Mouse (Mus musculus) stomach, embryonic 14.5 days (tissue): ENCODE measurements around the gene Cpa2. TPM values are rescaled to one million over a fixed set of nuclear protein-coding genes. Genes with fewer than 3 reads are reported as not detected.

Experiments
- ATAC-seq: fragments of 200-750 bp; cut with Nextera tagmentation; 2 replicates; pipeline ENCODE4 v1.8.0; 2017; ENCODE audit warnings: low read depth, moderate TSS enrichment; ENCODE audit not compliant: insufficient number of reproducible peaks, insufficient read depth, low FRiP score
- H3K27ac ChIP-seq: fragments of 300-500 bp; sonication (generic); 2 replicates; pipeline ENCODE4 v1.5.1; 2014; ENCODE audit warnings: mild to moderate bottlenecking, low read length, moderate library complexity, mixed read lengths
- H3K27me3 ChIP-seq: fragments of 300-500 bp; sonication (generic); 2 replicates; pipeline ENCODE4 v1.6.1; 2014; ENCODE audit warnings: low read length, control low read depth, mixed read lengths; ENCODE audit not compliant: control insufficient read depth, insufficient read depth
- H3K36me3 ChIP-seq: fragments of 300-500 bp; sonication (generic); 2 replicates; pipeline ENCODE4 v1.6.1; 2014; ENCODE audit warnings: mild to moderate bottlenecking, control low read depth, low read length, moderate library complexity, mixed read lengths; ENCODE audit not compliant: control insufficient read depth, insufficient read depth
- H3K4me1 ChIP-seq: fragments of 300-500 bp; sonication (generic); 2 replicates; pipeline ENCODE4 v1.6.1; 2014; ENCODE audit warnings: low read length, control low read depth, mixed read lengths; ENCODE audit not compliant: control insufficient read depth, insufficient read depth
- H3K4me2 ChIP-seq: fragments of 300-500 bp; sonication (generic); replicated peaks from 2 replicates; pipeline ENCODE4 v1.6.1; 2014; ENCODE audit warnings: low read depth, low read length, control low read depth
- H3K4me3 ChIP-seq: fragments of 300-500 bp; sonication (generic); 2 replicates; pipeline ENCODE4 v1.5.1; 2014; ENCODE audit warnings: low read depth, low read length, control low read depth
- H3K9ac ChIP-seq: fragments of 300-500 bp; sonication (generic); replicated peaks from 2 replicates; pipeline ENCODE4 v1.6.1; 2014; ENCODE audit warnings: low read depth, mild to moderate bottlenecking, control low read depth, low read length, moderate library complexity, mixed read lengths
- H3K9me3 ChIP-seq: fragments of 300-500 bp; sonication (generic); 2 replicates; pipeline ENCODE4 v1.6.1; 2016; ENCODE audit warnings: low read depth, low read length, control low read depth; ENCODE audit not compliant: control insufficient read depth
- WGBS: fragments of 180-500 bp; shearing (Covaris S2); extraction: QIAGEN DNeasy Blood & Tissue Kit; methylation state at CpG from one replicate; pipeline ENCODE4 v1.1.7; 2014; 5-methylcytosine and 5-hydroxymethylcytosine counted together
- polyA plus RNA-seq: library from polyadenylated mRNA; unstranded; fragments of >200 nt; fragmentation: Nextera tagmentation; extraction: Ambion mirVana; gene quantifications from 2 replicates; pipeline ENCODE4 v1.2.1, GENCODE M21; 2014

Cpa2 gene
- polyA plus RNA-seq, 1 experiment from 2014 or later = 1.4 TPM

DNA sequence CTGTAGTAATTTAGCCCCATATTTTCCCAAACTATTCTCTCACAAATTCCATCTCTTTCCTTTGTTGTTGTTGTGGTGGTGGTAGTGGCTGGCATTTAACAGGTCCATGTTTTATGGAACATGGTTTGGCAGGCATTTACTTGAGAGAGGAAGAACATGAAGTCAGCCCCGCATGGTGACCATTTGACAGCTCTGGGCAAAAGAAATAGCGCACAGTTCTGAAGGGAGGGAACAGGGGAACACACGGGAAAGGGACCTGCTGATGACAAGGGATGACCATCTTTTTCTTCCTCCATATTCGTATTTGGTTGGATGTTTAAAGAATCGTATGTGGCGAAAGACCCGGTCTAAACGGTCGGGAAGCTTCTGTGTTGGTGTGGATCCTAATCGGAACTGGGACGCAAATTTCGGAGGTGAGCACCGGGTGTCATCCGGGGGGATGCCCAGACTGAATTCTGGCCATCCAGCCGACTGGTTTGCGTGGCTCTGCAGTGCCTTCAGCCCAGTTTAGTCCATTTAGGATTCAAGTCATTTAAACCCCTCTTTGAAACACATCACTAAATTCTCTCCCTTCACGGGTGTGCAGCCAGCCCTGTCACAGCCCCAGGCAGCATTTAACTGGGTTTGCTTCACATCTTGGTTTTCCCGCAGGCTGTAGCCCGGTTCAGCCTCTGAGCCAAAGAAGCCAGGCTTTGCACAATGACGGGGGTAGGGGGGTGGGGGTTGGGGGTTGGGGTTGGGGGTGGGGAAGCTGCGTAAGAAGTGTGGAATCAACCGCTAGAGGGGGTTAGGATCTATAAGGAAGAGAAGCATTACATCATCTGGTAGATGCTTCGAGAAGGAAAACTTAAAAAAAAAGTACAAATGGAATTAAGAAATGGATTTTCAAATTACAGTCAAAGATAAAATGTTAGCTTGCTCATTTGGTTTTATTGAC lies 10.5 kb downstream of the Cpa2 start:
- H3K27me3 ChIP-seq = no peaks in the 10 kb centered on the region
- no peaks in the 10 kb centered on the region for H3K36me3 ChIP-seq
- no peak overlapping the region for H3K9ac ChIP-seq
- ATAC-seq = no peak
- 34% methylated on average over 23 of the region's 23 CpGs for WGBS
- peaks cover 16% of the 10 kb centered on the region for H3K4me1 ChIP-seq
- H3K4me3 ChIP-seq = no peak overlapping the region
- peak overlapping the region; percentile 44; the same call in 1 of the 2 replicates for H3K27ac ChIP-seq
- no peaks in the 10 kb centered on the region for H3K9me3 ChIP-seq
- peak overlapping the region; percentile 19; the same call in 1 of the 2 replicates for H3K4me2 ChIP-seq

DNA sequence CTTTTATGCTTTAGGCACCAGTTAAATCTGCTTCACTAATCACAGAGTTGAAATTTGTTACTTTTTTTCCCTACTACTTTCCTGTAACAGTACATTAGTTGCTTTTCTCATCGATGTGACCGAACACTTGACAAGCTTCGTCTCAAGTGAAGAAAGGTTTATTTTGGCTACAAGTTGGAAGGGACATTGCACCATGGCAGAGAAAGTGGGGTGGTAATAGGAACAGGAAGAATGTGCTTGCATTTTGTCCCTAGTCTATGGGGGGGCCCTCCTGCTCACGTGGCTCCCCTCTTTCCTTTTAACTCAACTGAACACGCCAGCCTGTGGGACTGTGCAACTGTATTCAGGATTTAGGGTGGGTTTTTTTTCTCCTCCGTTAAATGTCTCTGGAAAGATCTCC lies 11.2 kb downstream of the Cpa2 start:
- WGBS = 62% methylated on average over 6 of the region's 6 CpGs
- Histone ChIP-seq H3K4me2 (no peak overlapping the region), H3K9me3 (no peaks in the 10 kb centered on the region), H3K36me3 (no peaks in the 10 kb centered on the region), H3K9ac (no peak overlapping the region), H3K27me3 (no peaks in the 10 kb centered on the region), H3K4me3 (no peak overlapping the region), H3K27ac (peak overlapping the region; percentile 44; the same call in 1 of the 2 replicates), H3K4me1 (peaks cover 13% of the 10 kb centered on the region)
- no peak for ATAC-seq

DNA sequence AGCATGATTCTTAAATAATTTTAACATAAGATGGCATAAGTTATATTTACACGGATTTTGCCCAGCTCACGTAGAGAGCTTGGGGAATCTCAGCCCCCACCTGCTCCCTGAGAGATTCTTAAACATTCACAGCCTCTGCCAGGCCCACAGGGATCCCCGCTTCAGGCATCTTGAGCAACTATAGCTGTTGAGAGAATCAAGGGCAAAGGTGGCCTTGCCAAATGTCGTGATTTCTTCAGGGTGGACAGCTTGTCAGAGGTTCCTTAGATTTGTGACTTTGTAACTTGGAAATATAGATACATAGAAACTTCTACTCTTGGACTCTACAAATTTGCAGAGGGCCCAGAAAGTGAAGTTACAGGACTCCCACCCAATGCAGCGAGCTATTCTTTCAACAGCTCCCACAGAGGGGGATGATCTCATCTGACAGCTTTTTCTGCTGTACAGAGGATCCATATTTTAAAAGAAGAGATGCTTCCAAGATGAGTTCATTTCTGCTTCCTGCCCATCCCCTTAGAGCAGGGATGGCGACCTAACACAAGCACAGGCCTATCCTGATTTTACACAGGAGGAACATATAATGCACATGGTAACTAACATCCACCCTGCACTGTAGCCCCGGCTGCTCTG lies 12.1 kb downstream of the Cpa2 start:
- no peak overlapping the region for H3K4me2 ChIP-seq
- H3K27me3 ChIP-seq = no peaks in the 10 kb centered on the region
- H3K9ac ChIP-seq = no peak overlapping the region
- no peaks in the 10 kb centered on the region for H3K9me3 ChIP-seq
- ATAC-seq = no peak
- WGBS = 68% methylated on average over 7 of the region's 7 CpGs
- no peak overlapping the region; the same call in 1 of the 2 replicates for H3K27ac ChIP-seq
- no peak overlapping the region for H3K4me3 ChIP-seq
- H3K36me3 ChIP-seq = no peaks in the 10 kb centered on the region
- peaks cover 9% of the 10 kb centered on the region for H3K4me1 ChIP-seq

DNA sequence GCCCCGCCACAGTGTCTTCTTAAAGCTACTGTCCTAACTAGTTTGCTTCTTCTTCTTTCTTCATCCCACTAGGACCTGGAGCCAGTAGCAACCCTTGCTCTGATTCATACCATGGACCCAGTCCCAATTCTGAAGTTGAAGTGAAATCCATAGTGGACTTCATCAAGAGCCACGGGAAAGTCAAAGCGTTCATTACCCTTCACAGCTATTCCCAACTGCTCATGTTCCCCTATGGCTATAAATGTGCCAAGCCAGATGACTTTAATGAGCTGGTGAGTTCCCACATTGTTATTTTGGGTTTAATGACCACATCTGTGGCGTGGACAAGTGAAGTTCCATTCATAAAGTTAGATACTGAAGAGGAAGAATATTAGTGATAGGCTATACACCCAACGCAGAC lies 12.7 kb downstream of the Cpa2 start:
- 92% methylated on average over 5 of the region's 5 CpGs for WGBS
- Histone ChIP-seq H3K4me2 (no peak overlapping the region), H3K9me3 (no peaks in the 10 kb centered on the region), H3K27ac (no peak overlapping the region), H3K4me1 (peaks cover 7% of the 10 kb centered on the region), H3K36me3 (no peaks in the 10 kb centered on the region), H3K4me3 (no peak overlapping the region), H3K9ac (no peak overlapping the region), H3K27me3 (no peaks in the 10 kb centered on the region)
- ATAC-seq = no peak

DNA sequence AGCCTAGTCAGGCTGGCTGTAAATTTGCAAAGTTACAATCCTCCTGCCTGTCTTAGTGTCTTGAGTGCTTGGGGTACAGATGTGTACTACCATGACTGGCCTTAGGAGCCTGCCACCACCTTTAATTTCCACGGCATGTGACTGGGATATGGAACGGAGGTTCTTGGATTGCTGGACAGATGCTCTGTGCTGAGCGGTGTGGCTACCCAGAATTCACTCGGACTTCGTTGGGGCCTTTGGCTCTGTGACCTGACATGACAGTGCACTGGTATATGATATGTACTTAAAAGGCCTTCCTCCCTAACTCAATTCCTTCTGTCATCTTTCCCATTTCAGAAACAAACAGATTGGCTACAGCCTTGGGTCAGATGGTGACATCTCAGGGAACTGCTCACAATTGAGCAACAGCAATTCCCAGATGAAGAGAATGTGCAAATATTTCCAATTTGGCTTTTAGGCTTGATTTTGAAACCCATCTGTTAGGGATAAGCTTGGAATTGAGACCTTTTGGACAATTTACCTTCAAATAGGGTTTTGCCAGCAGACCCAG lies 13.3 kb downstream of the Cpa2 start:
- H3K27me3 ChIP-seq = no peaks in the 10 kb centered on the region
- peaks cover under 1% of the 10 kb centered on the region; the same call in 1 of the 2 replicates for H3K4me1 ChIP-seq
- H3K9ac ChIP-seq = no peak overlapping the region
- no peak overlapping the region for H3K27ac ChIP-seq
- WGBS = 89% methylated on average over 5 of the region's 5 CpGs
- ATAC-seq = no peak
- no peaks in the 10 kb centered on the region for H3K36me3 ChIP-seq
- H3K4me2 ChIP-seq = no peak overlapping the region
- no peaks in the 10 kb centered on the region for H3K9me3 ChIP-seq
- H3K4me3 ChIP-seq = no peak overlapping the region

DNA sequence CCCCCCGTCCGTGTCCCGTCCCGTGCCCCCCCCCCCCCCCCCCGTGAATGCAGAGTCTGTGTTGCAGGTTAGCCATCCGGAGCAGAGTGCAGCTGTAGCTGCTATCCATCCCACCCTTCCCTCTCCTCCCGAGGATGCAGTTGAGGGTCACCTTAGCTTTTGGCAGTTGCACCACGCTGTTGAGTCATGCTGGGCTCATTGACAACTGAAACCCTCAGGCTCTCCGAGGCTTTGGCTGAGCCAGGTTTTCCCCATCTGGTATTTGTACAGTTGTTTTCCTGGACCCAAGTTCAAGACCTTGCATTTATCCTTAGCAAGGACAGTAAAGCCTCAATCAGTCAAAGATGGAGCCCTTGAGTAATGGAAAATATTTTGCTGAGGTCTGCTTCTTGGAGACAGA lies 14.7 kb downstream of the Cpa2 start:
- H3K9ac ChIP-seq = no peak overlapping the region
- H3K4me3 ChIP-seq = no peak overlapping the region
- 14% methylated on average over 4 of the region's 9 CpGs for WGBS
- H3K27me3 ChIP-seq = no peaks in the 10 kb centered on the region
- H3K27ac ChIP-seq = no peak overlapping the region
- H3K36me3 ChIP-seq = no peaks in the 10 kb centered on the region
- ATAC-seq = no peak
- no peaks in the 10 kb centered on the region for H3K9me3 ChIP-seq
- H3K4me2 ChIP-seq = no peak overlapping the region
- H3K4me1 ChIP-seq = no peaks in the 10 kb centered on the region

DNA sequence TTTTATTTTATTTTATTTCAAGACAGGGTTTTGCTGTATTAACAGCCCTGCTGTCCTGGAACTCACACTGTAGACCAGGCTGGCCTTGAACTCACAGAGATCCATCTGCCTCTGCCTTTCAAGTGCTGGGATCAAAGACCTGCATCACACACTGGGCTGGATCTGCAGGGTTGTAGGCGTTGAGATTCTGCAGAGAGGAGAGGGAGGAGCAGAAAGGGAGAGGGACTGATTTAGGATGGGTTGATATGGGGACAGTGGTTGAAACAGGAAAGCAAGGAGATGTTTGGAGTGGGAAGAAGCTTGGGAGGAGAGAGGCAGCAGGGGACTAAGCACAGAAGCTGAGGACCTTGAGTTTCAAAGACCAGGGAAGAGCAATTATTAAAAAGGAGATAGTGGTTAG lies 18.3 kb downstream of the Cpa2 start:
- Histone ChIP-seq H3K4me2 (no peak overlapping the region), H3K27me3 (no peaks in the 10 kb centered on the region), H3K4me3 (no peak overlapping the region), H3K4me1 (no peaks in the 10 kb centered on the region), H3K9me3 (no peaks in the 10 kb centered on the region), H3K36me3 (no peaks in the 10 kb centered on the region), H3K9ac (no peak overlapping the region), H3K27ac (no peak overlapping the region)
- no peak for ATAC-seq
- WGBS = 50% methylated on average over 1 of the region's 1 CpGs

DNA sequence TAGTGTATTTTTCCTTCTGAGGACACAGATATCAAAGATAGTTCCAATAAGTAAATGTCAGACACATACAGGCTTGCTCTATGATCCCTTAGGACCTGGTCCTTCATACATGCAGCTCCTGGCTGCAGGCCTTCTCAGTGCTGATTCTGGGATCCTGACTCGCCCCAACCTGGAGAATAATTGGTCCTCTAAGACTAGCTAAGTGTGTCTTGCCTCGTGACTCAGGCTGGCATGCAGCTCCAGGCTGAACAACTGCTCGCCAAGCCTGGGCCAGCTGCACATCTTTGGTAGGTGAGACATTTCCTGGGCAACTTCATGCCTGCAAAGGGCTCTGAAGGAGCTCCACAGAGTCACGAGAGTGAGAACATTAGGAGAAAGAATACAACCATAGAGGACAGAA lies 20.8 kb downstream of the Cpa2 start:
- WGBS = 73% methylated on average over 4 of the region's 4 CpGs
- no peaks in the 10 kb centered on the region for H3K36me3 ChIP-seq
- ATAC-seq = no peak
- no peak overlapping the region for H3K4me2 ChIP-seq
- H3K4me1 ChIP-seq = no peaks in the 10 kb centered on the region
- H3K27me3 ChIP-seq = no peaks in the 10 kb centered on the region
- no peak overlapping the region for H3K9ac ChIP-seq
- no peak overlapping the region for H3K4me3 ChIP-seq
- H3K9me3 ChIP-seq = no peaks in the 10 kb centered on the region
- H3K27ac ChIP-seq = no peak overlapping the region
